Mouse (Mus musculus) macrophage (primary cell): ENCODE measurements around the gene Tmem56. TPM values are rescaled to one million over a fixed set of nuclear protein-coding genes. Genes with fewer than 3 reads are reported as not detected.

Experiments used
- H3K27ac ChIP-seq: fragments of 350-480 bp; formaldehyde crosslinking; 2 replicates; pipeline ENCODE4 v1.9.0; 2021
- H3K36me3 ChIP-seq: fragments of 350-480 bp; formaldehyde crosslinking; 2 replicates; pipeline ENCODE4 v1.9.0; 2021; ENCODE audit errors: inconsistent target
- H3K4me3 ChIP-seq: fragments of 350-480 bp; formaldehyde crosslinking; 2 replicates; pipeline ENCODE4 v1.9.0; 2021; ENCODE audit errors: inconsistent target
- H3K79me2 ChIP-seq: fragments of 350-480 bp; formaldehyde crosslinking; 2 replicates; pipeline ENCODE4 v1.9.0; 2021; ENCODE audit errors: inconsistent target
- WGBS: methylation state at CpG from one replicate; pipeline ENCODE4 v1.1.7; 2026; ENCODE audit warnings: inconsistent platforms; ENCODE audit not compliant: missing documents; 5-methylcytosine and 5-hydroxymethylcytosine counted together
- polyA plus RNA-seq: library from polyadenylated mRNA; stranded (reverse); fragments of 250-400 nt; gene quantifications from 3 replicates; pipeline ENCODE4 v1.2.4, GENCODE M21; 2018; ENCODE audit warnings: inconsistent platforms

The Tmem56 gene
- polyA plus RNA-seq, 1 experiment from 2014 or later, result not detected

- Histone ChIP-seq H3K27ac (no peak overlapping the region), H3K4me3 (no peak overlapping the region), H3K79me2 (no peaks in the 10 kb centered on the region), H3K36me3 (no peaks in the 10 kb centered on the region)
- WGBS, result 86% methylated on average over 8 of the region's 8 CpGs
Measured at GRCm38 (mm10) chr3:121239096-121239495, 43.8 kb downstream of the Tmem56 start.

- H3K36me3 ChIP-seq, result no peaks in the 10 kb centered on the region
- no peak overlapping the region for H3K27ac ChIP-seq
- no peaks in the 10 kb centered on the region for H3K79me2 ChIP-seq
- H3K4me3 ChIP-seq, result no peak overlapping the region
- WGBS, result 90% methylated on average over 8 of the region's 8 CpGs
Measured at GRCm38 (mm10) chr3:121224763-121225162, 58.1 kb downstream of the Tmem56 start.

- Histone ChIP-seq H3K27ac (no peak overlapping the region), H3K79me2 (no peaks in the 10 kb centered on the region), H3K4me3 (no peak overlapping the region), H3K36me3 (no peaks in the 10 kb centered on the region)
- WGBS, result 91% methylated on average over 6 of the region's 6 CpGs
Measured at GRCm38 (mm10) chr3:121224185-121224584, 58.7 kb downstream of the Tmem56 start.

GRCm38 (mm10) chr3:121221987-121222386, 60.9 kb downstream of the Tmem56 start:
- H3K79me2 ChIP-seq, result no peaks in the 10 kb centered on the region
- 85% methylated on average over 7 of the region's 7 CpGs for WGBS
- H3K27ac ChIP-seq, result no peak overlapping the region
- H3K36me3 ChIP-seq, result no peaks in the 10 kb centered on the region
- H3K4me3 ChIP-seq, result no peak overlapping the region

GRCm38 (mm10) chr3:121217011-121217410, 65.9 kb downstream of the Tmem56 start:
- H3K4me3 ChIP-seq, result no peak overlapping the region
- no peak overlapping the region for H3K27ac ChIP-seq
- WGBS, result 96% methylated on average over 6 of the region's 6 CpGs
- no peaks in the 10 kb centered on the region for H3K79me2 ChIP-seq
- H3K36me3 ChIP-seq, result no peaks in the 10 kb centered on the region

GRCm38 (mm10) chr3:121213501-121213900, 69.4 kb downstream of the Tmem56 start:
- Histone ChIP-seq H3K36me3 (no peaks in the 10 kb centered on the region), H3K4me3 (no peak overlapping the region), H3K79me2 (no peaks in the 10 kb centered on the region), H3K27ac (no peak overlapping the region)
- 90% methylated on average over 3 of the region's 3 CpGs for WGBS

- Histone ChIP-seq H3K4me3 (no peak overlapping the region), H3K36me3 (no peaks in the 10 kb centered on the region), H3K79me2 (no peaks in the 10 kb centered on the region), H3K27ac (no peak overlapping the region)
- WGBS, result 42% methylated on average over 1 of the region's 1 CpGs
Measured at GRCm38 (mm10) chr3:121212156-121212555, 70.7 kb downstream of the Tmem56 start.

- Histone ChIP-seq H3K4me3 (no peak overlapping the region), H3K36me3 (no peaks in the 10 kb centered on the region), H3K27ac (no peak overlapping the region), H3K79me2 (no peaks in the 10 kb centered on the region)
- 97% methylated on average over 5 of the region's 5 CpGs for WGBS
Measured at GRCm38 (mm10) chr3:121208994-121209393, 73.9 kb downstream of the Tmem56 start.

- 96% methylated on average over 19 of the region's 19 CpGs for WGBS
- Histone ChIP-seq H3K36me3 (no peaks in the 10 kb centered on the region), H3K79me2 (no peaks in the 10 kb centered on the region), H3K4me3 (no peak overlapping the region), H3K27ac (no peak overlapping the region)
Measured at GRCm38 (mm10) chr3:121206202-121206882, 76.6 kb downstream of the Tmem56 start.

GRCm38 (mm10) chr3:121202638-121203037, 80.3 kb downstream of the Tmem56 start:
- no peak overlapping the region for H3K27ac ChIP-seq
- no peaks in the 10 kb centered on the region for H3K36me3 ChIP-seq
- no peaks in the 10 kb centered on the region for H3K79me2 ChIP-seq
- H3K4me3 ChIP-seq, result no peak overlapping the region
- 88% methylated on average over 2 of the region's 2 CpGs for WGBS

- H3K4me3 ChIP-seq, result no peak overlapping the region
- H3K27ac ChIP-seq, result no peak overlapping the region
- H3K79me2 ChIP-seq, result no peaks in the 10 kb centered on the region
- H3K36me3 ChIP-seq, result no peaks in the 10 kb centered on the region
- 13% methylated on average over 11 of the region's 11 CpGs for WGBS
Measured at GRCm38 (mm10) chr3:121201012-121201747, 81.7 kb downstream of the Tmem56 start.

- Histone ChIP-seq H3K27ac (no peak overlapping the region), H3K4me3 (no peak overlapping the region), H3K79me2 (no peaks in the 10 kb centered on the region), H3K36me3 (no peaks in the 10 kb centered on the region)
- WGBS, result 96% methylated on average over 2 of the region's 2 CpGs
Measured at GRCm38 (mm10) chr3:121189199-121189598, 93.7 kb downstream of the Tmem56 start.

- no peak overlapping the region for H3K27ac ChIP-seq
- H3K79me2 ChIP-seq, result no peaks in the 10 kb centered on the region
- no peak overlapping the region for H3K4me3 ChIP-seq
- 94% methylated on average over 7 of the region's 7 CpGs for WGBS
- no peaks in the 10 kb centered on the region for H3K36me3 ChIP-seq
Measured at GRCm38 (mm10) chr3:121187510-121187909, 95.4 kb downstream of the Tmem56 start.

GRCm38 (mm10) chr3:121186925-121187324, 96.0 kb downstream of the Tmem56 start:
- WGBS, result 100% methylated on average over 3 of the region's 3 CpGs
- H3K79me2 ChIP-seq, result no peaks in the 10 kb centered on the region
- H3K4me3 ChIP-seq, result no peak overlapping the region
- H3K27ac ChIP-seq, result no peak overlapping the region
- H3K36me3 ChIP-seq, result no peaks in the 10 kb centered on the region

- 72% methylated on average over 3 of the region's 3 CpGs for WGBS
- no peaks in the 10 kb centered on the region for H3K79me2 ChIP-seq
- no peak overlapping the region for H3K27ac ChIP-seq
- H3K36me3 ChIP-seq, result no peaks in the 10 kb centered on the region
- no peak overlapping the region for H3K4me3 ChIP-seq
Measured at GRCm38 (mm10) chr3:121185197-121185596, 97.7 kb downstream of the Tmem56 start.
